Mouse (Mus musculus): ENCODE measurements around the gene Plekhb2.

Gene Plekhb2

DNA sequence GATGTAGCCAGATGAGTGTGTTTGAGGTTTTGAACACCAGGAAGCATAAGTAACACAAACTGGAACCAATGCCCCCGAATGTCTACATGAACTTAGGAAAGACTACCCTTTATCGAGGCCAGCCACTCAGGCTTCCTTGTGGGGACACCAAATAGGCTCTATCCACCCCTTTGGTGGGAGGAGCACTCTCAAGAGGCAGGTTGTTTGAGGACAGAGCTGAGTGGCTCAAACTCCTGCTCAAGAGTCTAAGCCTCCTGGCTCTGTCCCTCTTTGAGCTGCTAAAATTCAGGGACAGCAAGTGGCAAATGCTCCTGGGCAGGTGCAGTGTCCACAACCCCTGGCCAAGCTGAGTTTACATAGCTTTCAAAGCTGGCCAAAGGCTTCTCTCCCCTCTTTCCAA lies 14.9 kb upstream of the Plekhb2 start:
- DNase-seq = no peak

DNA sequence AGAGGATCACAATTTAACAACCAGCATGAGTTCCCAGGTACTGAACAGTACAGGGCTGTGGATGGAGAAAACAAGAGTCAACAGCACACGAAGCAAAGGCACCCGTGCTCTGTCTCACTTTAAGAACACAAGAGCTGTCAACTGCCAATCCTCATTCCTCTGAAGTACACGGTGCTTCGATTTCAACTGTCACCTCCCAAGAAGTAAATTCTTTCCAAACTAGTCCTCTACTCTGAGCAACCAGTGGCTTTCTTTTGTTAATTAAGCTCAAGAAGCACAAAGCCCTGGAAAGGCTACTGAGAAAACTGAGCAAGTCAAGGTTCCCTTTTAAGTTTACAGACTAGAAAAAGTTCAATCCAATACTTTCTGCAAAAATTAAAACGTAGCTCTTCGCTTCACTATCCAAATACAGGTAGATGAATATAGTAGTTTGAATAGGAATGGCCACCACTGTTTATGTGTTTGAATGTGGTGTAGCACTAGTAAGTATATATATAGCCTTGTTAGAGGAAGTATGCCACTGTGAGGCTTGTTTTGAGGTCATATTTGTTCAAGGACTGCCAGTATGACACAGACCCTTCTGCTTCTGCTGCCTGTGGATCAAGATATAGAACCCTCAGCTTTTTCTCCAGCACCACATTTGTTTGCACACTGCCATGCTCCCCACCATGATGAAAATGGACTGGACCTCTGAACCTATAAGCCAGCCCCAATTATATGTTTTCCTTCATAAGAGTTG lies 11.7 kb upstream of the Plekhb2 start:
- no peak for DNase-seq

DNA sequence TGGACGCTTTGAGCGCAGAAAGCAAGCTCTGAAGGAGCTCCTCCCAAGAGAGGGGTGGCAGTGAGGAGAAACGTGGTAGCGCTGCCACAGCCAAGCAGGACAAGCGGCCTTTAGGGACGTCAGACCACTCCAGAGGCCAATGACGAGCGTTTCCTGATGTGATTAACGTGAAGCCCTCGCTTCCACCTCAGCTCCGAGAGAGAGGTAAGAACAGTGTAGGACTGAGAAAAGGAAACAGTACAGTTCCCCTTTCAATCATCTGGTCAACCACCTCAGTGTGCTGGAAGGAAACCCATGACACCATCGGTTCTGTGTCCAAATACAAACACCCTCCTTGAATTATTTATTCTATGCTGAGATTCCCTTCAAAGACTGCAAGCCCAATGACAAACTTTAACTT lies 10.5 kb upstream of the Plekhb2 start:
- no peak for DNase-seq

DNA sequence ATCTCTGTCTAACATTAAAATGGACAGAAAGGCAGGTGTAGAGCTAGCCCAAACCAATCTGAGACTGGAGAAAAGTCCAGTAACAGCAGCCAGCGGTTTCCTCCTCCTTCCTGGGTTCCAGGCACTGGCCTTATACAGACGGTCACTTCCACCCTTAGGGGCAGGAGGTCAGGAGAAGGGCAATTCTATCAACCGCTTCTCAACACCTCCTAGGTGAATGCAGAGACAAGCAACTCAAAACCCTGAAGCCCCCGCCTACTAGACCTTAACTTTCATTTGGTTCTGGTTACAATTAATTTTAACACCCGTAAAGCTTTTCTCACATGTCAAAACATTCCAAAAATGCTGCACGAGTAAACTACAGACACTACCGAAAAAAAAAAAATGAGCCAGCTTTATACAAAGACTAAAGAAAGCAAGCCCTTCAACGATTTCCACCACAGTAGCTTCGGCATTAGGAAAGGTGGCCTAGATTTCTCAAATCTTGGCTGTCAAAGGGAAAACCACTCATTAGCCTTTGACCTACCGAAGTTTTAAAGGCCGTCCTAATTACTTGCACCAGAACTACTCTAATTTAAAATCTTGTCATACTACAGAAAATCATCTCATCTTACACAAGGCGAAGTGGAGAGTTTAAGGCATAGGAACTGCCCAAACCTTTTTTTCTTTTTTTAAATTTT lies 7.9 kb upstream of the Plekhb2 start:
- DNase-seq = no peak

DNA sequence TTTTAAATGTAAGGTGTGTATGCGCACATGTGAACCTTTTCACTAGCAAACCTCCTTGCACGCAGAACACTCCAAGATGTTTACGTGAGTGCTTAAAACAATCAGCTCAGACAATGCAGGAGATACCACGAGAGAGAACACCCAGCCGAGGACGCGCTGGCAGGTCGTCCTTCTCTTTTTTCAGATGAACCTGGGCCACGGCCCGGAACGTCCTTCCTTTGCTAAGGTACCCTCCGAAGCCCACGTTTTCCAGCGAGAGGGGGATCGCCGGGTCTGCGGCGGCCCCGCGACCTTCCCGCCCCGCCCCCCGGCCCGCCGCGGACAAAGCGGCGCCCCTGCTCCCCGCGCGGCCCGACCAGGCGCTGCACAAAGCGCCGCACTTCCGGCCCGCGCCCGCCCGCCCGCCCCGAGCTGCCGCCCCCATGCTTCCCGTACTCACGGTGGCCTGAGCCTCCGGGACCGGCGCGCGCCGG lies 7.4 kb upstream of the Plekhb2 start:
- peak in 1 of 2 experiments; percentile 38 for DNase-seq

DNA sequence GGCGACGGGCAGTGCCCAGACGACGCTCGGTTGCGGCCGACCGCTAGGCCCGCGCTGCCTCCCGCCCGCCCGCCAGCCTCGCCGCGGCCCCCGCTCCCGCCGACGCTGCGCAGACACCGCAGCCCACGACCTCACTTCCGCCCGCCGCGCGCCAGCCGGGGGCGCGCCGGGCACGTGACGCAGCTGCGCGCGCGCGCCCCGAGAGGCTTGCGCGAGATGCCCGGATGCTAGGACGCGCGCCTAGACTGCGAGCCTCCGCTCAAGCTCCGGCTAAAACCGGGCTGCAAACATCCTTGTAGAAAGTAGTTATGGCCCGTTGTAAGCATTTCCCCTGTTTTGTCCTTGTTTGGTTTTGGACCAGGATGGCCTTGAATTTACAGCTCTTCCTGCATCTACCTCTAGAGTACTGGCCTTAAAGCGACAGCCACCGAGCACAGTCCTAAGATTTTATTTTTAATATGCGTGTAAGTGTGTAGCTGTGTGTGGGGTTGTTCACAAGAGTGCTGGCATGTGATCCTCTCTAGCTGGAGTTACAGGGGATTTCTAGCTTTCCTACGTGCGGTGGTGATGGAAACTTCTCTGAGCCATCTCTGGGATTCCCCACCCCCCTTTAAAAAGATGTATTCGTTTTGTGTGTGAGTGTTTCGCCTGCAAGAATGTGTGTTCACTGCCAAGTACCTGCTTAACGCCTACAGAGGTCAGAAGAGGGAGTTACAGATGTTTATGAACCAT lies 6.7 kb upstream of the Plekhb2 start, which contains the start of gene Fam168b:
Gene Fam168b (minus strand): TSS at position 179 of the 732 bp plus-strand sequence.
- DNase-seq = peak; percentile 84 to 96

DNA sequence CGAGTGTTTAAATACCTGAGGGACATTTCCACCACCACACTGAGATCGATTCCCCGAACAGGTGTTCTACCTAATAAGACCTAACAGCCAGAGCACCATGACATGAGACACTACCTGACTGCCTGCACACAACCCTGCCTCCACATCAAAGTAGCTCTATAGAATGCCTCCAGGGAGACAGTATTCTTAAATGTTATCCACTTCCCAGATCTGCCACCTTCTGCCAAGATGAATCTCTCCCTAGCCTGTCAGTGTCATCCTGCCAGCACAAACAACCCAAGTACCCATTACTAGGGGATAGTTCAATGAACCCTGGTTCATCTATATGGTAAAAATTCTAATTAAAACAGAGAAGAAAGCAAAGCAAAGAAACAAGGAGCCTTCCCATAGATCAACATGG lies 2.7 kb upstream of the Plekhb2 start:
- DNase-seq = no peak

DNA sequence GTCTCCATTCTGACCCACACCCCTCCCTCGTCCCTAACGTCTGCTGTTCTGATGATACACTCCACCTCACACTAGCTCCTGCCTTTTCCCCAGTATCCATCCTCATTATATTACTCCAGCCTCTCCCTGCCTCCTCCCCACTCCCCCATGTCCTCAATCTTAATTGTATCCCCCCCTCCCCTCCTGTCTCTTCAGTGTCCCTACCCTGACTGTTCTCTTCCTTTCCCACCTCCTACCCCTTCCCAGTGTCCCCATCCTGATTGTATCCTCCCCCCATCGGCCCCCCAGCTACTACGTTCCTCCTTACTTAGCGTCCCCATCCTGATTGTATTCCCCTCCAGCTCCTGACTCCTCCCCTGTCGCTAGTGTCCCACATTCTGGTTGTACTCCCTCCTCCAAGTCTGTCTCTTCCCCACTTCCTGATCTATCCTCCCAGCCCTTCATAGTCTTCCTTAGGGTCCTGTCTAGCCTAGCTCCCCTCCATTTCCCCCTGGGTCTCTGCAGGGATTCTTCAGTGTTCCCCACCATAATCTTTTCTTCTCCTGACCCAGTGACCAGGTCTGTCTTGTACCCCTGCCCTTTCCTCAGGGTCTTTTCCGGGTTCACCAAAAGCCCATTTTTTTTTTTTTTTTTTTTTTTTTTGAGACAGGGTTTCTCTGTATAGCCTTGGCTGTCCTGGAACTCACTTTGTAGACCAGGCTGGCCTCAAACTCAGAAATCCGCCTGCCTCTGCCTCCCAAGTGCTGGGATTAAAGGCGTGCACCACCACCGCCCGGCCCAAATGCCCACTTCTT lies 764 bp downstream of the Plekhb2 start:
- peak; percentile 32 to 47 for DNase-seq

DNA sequence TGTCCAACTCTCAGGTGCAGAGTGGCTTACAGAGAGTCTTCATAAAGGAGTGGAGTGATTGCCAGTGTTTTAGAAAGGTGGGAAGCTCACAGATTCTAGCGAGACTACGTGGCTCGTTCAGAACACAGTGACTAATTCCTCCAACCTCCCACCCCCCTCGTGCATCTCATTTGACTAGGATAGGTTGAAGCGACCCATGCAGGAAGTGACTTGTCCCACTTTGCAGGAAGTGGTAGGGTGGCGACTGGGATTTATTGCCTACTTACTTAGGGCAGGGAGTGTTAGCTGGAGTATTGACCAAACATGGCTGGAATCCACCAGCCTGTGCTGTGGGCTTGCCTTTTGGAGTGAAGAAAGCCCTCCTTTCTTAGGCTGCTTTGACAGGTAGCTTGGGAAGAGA lies 1.8 kb downstream of the Plekhb2 start:
- no peak for DNase-seq

DNA sequence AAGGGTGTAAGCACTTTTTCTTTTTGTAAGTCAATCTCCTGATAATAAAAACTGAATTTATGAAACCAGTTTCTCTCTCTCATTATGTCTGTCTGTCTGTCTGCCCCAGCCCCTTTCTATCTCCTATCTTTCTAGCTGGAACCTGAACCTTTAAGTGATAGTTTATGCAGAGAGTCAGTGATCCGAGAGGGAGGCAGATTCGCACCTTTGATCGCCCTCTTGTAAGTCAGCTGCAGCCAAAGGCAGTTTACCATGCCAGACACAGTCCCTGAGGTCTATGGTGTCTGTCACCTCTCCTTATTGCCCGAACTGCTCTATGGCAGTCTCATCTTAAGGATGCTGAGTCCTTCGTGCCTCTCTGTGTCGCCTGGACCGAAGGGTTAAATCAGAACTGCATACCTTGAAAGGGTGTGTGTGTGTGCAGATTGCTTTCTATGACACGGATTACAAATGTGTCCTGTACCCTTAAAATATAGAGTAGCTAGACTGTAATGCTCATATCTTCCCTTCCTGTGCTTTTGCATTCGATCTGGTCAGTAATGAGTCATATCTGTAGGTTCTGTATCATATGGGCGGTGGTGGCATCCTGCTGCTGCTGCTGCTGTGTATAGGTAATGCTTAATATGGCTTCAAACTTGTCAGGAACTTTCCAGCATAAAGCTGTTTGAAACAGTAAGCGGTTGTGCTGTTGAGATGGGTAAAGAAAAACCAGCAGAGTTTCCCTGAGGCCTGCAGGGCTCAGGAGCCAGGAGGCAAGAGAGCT lies 2.5 kb downstream of the Plekhb2 start:
- no peak for DNase-seq

DNA sequence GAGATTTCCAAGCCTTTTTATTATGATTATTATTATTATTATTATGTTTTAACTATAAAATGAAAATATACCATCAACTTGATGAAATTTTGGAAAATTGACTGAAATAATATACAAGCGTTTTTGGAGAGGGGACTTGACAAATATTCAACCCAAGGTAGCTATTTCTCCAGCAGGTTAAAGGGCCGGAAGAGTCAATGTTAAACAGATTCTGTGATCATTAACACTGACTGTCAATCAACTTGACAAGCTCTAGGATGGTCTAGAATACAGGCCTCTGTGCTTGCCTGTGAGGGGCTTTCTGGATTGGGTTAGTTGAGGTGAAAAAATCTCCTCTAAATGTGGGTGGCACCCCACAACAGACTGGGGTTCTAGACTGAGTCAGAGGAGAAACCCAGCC lies 4.0 kb downstream of the Plekhb2 start:
- no peak for DNase-seq

DNA sequence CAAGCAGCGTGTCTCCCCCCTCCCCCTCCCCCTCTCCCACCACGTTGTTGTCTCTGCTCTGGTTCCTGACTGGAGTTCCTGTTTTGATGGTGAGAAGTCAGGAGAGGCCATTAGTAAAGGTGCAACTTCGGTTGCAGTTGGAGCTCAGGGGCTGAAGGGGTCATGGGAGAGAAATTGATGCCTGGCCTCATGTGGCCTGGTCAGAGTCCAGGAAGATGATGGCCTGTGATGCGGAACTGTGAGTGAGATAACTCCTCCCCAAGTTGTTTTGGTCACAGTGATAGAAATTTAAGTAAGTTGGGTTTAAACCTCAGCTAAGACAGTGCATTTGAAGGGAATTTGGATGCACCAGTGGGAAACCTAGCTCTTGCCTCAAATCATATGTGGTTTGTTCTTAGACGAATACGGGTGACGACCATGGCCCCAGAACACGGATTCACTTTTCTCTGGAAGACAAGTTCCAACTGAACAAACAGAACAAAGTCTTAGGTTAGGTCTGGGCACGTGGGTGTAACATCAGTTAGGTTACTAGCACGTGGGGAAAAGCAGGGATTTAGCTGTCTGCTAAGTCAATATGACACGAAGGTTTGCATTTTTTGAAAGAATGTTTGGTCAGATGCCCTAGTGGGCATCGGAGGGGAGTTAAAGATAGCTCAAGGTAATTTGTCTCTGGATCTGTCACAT lies 5.4 kb downstream of the Plekhb2 start:
- DNase-seq = no peak

DNA sequence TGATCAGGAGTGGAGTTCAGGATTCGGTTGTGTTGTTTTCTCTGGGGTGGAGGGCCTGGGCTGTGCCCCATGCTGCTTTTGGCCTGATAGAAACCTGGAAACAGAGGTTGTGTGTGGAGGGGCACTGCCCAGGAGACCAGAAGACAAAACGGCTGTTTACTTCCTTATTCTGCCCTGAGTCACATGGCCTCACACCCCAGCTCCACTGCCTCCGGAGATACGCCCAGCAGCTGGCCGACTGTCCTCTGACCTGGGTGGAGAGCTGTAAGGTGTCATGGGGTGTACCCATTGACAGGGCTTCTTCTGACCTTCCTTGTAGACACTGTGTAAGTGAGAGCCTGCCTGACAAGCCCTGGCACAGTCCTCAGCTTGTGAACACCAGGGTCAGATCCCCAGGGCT lies 8.9 kb downstream of the Plekhb2 start:
- no peak for DNase-seq

DNA sequence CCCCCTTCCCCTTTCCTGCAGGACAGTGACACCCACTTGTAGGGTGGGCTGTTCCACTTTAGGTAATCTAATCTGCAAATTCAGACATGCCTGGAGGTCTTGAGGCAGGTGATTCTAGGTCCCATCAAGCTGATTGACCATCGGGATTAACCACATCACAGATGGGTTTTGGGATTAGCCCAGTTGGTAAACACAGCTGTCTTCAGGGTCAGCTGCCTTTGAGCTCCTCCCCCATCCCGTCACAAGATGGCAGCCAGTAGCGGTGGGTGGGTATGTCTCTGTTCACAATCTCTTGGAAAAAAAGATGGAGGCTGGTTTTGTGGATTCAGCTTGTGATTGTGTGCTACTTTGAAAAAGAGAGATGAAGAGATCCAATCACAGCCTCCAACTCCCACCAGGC lies 10.0 kb downstream of the Plekhb2 start:
- DNase-seq = no peak

DNA sequence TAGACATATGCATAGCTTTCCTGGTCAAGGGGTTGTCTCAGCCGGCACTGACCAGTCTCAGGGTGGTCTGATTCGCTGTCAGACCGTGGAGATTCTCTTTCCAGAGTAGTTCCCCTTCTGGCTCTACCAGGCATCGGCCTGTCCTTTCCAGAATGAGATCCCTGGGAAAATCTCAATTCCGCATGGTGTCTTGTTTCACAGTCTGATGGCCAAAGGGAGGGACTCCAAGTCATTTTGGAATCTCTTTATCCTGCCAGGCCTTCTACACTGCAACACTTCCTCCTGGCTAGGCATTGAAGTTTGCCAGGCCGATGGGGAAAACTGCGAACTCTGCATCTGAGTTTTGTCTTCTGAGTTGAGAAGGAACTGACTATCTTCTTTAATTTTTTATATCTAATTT lies 10.4 kb downstream of the Plekhb2 start:
- no peak for DNase-seq

DNA sequence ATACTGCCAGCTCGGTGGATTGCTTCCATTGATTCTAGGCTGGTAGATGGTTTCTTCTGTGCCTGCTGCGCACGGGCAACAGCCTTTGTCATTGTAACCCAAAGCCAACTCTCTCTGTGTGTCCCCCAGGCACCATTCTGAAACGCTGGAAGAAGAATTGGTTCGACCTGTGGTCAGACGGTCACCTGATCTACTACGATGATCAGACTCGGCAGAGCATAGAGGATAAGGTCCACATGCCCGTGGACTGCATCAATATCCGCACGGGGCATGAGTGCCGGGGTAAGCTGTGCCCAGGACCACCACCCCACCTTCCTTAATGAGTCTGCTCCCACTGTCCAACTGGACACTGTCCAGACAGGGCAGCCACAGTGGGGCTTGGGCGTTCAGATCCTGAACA lies 13.1 kb downstream of the Plekhb2 start:
- DNase-seq = no peak

DNA sequence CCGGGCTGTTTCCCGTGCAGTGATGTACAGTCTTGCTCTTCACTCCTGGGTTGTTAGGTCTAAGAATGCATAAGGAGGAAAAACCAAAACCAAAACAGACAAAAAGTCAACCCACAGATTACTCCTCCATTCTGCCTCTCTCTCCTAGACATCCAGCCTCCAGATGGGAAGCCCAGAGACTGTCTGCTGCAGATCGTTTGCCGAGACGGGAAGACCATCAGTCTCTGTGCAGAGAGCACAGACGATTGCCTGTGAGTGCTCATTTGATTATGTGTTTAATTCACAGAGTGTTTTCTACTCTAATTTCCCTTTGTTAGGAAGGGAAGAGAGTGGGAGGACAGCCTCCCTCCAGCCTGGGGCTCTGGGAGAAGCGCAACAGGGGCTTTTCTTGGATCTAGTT lies 13.5 kb downstream of the Plekhb2 start:
- no peak for DNase-seq

DNA sequence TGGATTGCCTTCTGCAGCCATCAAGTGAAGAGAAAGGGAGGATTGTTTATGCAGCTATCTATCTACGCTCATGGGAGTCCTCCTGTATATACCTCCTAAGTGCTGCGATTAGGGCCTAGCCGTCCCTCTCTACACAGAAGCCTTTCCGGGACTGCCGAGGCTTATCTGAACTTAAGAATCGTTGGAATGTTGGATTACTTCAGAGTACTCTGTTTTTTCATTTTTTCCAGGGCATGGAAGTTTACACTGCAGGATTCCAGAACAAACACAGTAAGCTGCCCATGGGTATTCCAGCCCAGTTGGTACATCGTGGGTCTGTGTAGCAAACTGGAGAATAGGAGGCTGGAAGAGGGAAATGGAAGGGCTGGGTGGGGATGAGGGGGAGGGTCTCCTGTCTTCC lies 14.5 kb downstream of the Plekhb2 start:
- DNase-seq = no peak

DNA sequence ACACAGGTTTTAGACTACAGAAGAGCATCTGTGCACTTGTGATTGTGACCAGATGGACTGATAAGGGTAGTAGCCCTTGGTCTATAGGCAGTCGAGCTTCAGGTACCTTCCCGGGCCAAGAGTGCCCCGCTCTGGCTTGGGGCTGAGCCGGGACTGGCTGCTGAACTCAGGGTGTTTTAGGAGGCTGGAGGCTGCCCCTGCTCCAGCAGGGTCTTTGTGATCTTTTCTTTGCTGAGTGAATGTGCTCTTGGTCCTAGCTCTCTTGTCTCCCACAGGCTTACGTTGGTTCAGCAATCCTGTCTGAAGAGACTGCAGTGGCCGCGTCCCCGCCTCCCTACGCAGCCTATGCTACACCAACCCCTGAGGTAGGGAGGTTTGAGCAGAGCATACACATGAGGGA lies 16.1 kb downstream of the Plekhb2 start:
- no peak for DNase-seq

DNA sequence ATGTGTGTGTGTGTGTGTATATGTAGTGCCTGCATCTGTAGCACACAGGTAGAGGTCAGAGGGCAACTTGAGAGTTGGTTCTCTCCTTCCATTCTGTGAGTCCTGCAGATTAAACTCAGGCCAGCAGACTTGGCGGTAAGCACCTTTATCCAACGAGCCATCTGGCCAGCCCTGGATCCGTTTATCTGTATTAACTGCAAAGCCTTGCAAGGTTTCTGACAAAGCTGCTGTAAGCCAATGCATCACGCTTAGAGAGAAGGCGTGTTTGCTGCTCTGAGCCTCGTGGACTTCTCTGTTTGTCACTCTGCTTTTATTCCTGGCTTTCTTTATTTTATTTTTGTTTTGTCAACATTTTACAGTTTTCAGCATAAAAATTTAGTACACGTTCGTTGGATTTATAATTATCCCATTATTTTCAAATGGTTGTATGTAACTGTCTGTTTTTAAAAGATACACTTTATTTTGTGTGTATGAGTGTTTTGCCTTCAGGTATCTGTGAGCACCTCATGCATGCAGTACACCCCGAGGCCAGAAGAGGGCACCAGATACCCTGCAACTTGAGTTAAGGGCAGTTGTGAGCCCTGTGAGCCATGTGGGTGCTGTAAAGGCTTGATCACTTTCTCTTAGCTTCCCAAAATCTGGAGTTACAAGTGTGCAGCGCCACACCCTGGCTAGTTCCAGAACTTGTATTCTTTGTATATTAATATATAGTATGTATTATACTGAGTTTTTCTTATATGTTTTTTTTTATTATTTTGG lies 17.2 kb downstream of the Plekhb2 start:
- peak; percentile 87 to 88 for DNase-seq

DNA sequence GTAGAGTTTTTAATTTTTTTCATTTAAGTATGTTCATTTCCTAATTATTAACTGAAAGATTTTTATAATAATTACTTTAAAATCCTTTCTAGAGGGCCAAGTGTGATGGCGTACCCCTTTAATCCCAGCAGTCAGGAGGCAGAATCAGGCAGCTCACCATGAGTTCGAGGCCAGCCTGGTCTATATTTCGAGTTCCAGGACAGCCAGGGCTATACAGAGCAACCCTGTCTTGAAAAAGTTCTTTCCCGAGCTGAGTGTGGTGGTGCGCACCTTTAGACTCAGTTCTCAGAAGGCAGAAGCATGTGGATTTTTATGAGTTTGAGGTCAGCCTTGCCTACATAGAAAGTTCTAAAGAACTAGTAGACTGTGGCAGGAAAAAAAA lies 17.8 kb downstream of the Plekhb2 start:
- DNase-seq = no peak
